Mouse (Mus musculus) adrenal gland (tissue): Measurements from ENCODE around the gene Smurf2.
"Not testable (repeated sequence)": the region's sequence is repeated elsewhere in the genome, so short reads cannot be mapped to it uniquely, and the experiment has no call there.

Experiments
- intact Hi-C: fragments of 180-260 bp; cut with DNase I; formaldehyde crosslinking; loops from one replicate; pipeline ENCODE4 v1.15.1; 2025

Smurf2 gene

GRCm38 (mm10) chr11:106815331-106815730, 105.2 kb downstream of the Smurf2 start:
- intact Hi-C loops = no loop called here

- intact Hi-C loops = no loop called here
Observed at GRCm38 (mm10) chr11:106814601-106815320, 105.8 kb downstream of the Smurf2 start.

GRCm38 (mm10) chr11:106812410-106813136, 107.9 kb downstream of the Smurf2 start:
- intact Hi-C loops = no loop called here

- intact Hi-C loops = not testable (repeated sequence)
Observed at GRCm38 (mm10) chr11:106807442-106807841, 113.1 kb downstream of the Smurf2 start.

GRCm38 (mm10) chr11:106802069-106802627, 118.4 kb downstream of the Smurf2 start:
- intact Hi-C loops = no loop called here

- intact Hi-C loops = no loop called here
Observed at GRCm38 (mm10) chr11:106795679-106796078, 124.8 kb downstream of the Smurf2 start.

GRCm38 (mm10) chr11:106793846-106794245, 126.7 kb downstream of the Smurf2 start:
- intact Hi-C loops = no loop called here

- intact Hi-C loops = no loop called here
Observed at GRCm38 (mm10) chr11:106789649-106790048, 130.9 kb downstream of the Smurf2 start.

- intact Hi-C loops = no loop called here
Observed at GRCm38 (mm10) chr11:106788775-106789459, 131.6 kb downstream of the Smurf2 start, which contains the start of the genes Ddx5 and Cep95. Ddx5 (minus strand) TSS chr11:106789185. Cep95 (plus strand) TSS chr11:106789252.

GRCm38 (mm10) chr11:106788026-106788774, 132.3 kb downstream of the Smurf2 start:
- intact Hi-C loops = no loop called here

- intact Hi-C loops = no loop called here
Observed at GRCm38 (mm10) chr11:106787131-106788025, 133.1 kb downstream of the Smurf2 start.

- intact Hi-C loops = no loop called here
Observed at GRCm38 (mm10) chr11:106785043-106785442, 135.5 kb downstream of the Smurf2 start.

GRCm38 (mm10) chr11:106784476-106784875, 136.0 kb downstream of the Smurf2 start:
- intact Hi-C loops = no loop called here

- intact Hi-C loops = no loop called here
Observed at GRCm38 (mm10) chr11:106782841-106783764, 137.4 kb downstream of the Smurf2 start.

- intact Hi-C loops = not testable (repeated sequence)
Observed at GRCm38 (mm10) chr11:106782271-106782670, 138.2 kb downstream of the Smurf2 start.

GRCm38 (mm10) chr11:106780590-106781220, 139.8 kb downstream of the Smurf2 start:
- intact Hi-C loops = no loop called here

GRCm38 (mm10) chr11:106780089-106780425, 140.5 kb downstream of the Smurf2 start:
- intact Hi-C loops = no loop called here

- intact Hi-C loops = no loop called here
Observed at GRCm38 (mm10) chr11:106779388-106780088, 141.0 kb downstream of the Smurf2 start, which contains the start of gene Polg2. Polg2 (minus strand) TSS chr11:106779537.
